In the genomic region with DNA sequence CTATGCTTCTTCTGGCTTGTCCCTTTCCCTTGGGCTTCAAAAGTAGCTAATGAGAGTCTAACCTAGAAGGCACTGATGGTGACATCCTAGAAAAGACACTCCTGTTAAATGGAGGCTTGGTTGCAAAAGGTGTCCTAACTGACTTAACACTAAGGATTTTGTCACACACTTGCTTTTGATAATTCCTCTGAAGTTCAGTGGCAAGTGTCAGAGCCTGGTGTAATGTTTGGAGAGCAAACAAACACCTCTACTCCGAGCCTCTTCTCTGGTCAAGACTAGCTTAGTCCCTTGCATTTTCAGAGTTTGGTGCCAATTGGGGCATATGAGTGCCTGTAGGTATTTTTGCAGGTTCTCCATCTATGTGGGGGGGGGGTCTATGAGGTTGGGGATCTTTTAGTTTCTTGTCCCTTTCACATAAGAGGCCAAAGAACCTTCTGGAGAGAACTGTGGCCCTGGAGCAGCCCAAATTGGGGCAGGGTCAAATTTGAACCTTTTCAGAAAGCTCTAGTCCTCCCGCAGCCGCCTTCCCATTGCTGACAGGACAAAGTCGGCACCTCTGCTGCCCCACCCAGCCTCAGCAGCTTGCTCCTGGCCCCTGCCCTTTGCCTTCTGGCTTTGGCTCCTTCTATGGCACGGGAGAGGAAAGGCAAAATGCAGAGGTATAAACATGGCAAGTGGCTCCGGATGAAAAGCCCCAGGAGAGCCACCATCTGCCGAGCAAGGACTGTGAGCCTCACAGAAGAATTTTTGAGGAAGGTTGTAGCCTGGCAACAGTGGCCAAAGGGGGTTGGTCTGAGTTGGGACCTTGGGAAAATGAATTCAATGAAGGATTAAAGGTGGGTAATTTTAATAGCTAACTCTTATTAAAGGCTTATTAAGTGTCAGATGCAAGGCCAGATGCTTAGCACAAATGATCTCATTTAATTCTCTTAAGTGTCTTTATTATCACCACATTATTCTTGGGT, we compare ENCODE assay signal across 9 mouse cellular contexts. TPM values are rescaled to one million over a fixed set of nuclear protein-coding genes. Genes with fewer than 3 reads are reported as not detected.
DNase-seq lines count a peak whose midpoint lies in the region; ATAC-seq and TF ChIP-seq lines count a peak whose summit lies in the region.
"Had no signal": no experiment of that assay in that cellular context is flagged by ENCODE, and none has a peak within 500 bp of the region (broad histone marks: within the 10 kb centered on the region; RNA-seq: fewer than 3 reads in every experiment).

No protein-coding gene starts in this region.

- no peak overlapping the region for H3K9ac ChIP-seq in kidney, embryonic 15.5 days
- no peak overlapping the region for H3K9ac ChIP-seq in midbrain, embryonic 13.5 days (replicated peaks)
- no peak overlapping the region for H3K9ac ChIP-seq in midbrain, embryonic 16.5 days (ENCODE audit: low read depth, low read length)

- TF ChIP-seq CTCF in cerebellum, adult 2 months (IDR thresholded peaks at IDR 0.05; ENCODE audit: borderline replicate concordance, insufficient read depth, low read depth, low read length) = no peak

- peak overlapping the region; percentile 47; the same call in 1 of the 2 replicates for H3K27ac ChIP-seq in cerebellum, adult 2 months (ENCODE audit: insufficient read depth, low read length)
- no peak overlapping the region for H3K27ac ChIP-seq in kidney, embryonic 15.5 days
- H3K27ac ChIP-seq in midbrain, embryonic 13.5 days = no peak overlapping the region
- no peak overlapping the region for H3K27ac ChIP-seq in midbrain, embryonic 16.5 days (ENCODE audit: low read length)
- H3K27ac ChIP-seq: heart, embryonic 13.5 days had no signal

- peak overlapping the region; percentile 52; the same call in 1 of the 2 replicates for H3K4me2 ChIP-seq in kidney, embryonic 15.5 days
- H3K4me2 ChIP-seq in midbrain, embryonic 13.5 days (replicated peaks) = no peak overlapping the region
- no peak overlapping the region for H3K4me2 ChIP-seq in midbrain, embryonic 16.5 days (ENCODE audit: low read length)

- ATAC-seq in kidney, embryonic 15.5 days (replicated peaks; ENCODE audit: low FRiP score) = no peak
- peak; percentile 54; the same call in 1 of the 2 replicates for ATAC-seq in midbrain, embryonic 13.5 days
- ATAC-seq in midbrain, embryonic 16.5 days = no peak

- no peak for TF ChIP-seq POLR2A in cerebellum, adult 2 months (IDR thresholded peaks at IDR 0.05; ENCODE audit: borderline replicate concordance, insufficient read depth, low read length)

- no peak for DNase-seq in cerebellum, adult 2 months
- no peak for DNase-seq in cerebellum, adult 11-12 months
- DNase-seq in kidney, postnatal 10 days = no peak
- no peak for DNase-seq in urinary bladder, postnatal 36 days (ENCODE audit: low spot score in 2 of 2)
- DNase-seq in thymus, adult 18-20 months = no peak

- 39% methylated on average over 7 of the region's 7 CpGs for WGBS in cerebellum, adult 2 months
- WGBS in kidney, embryonic 15.5 days = 55% methylated on average over 7 of the region's 7 CpGs
- 42% methylated on average over 7 of the region's 7 CpGs for WGBS in midbrain, embryonic 13.5 days
- 35% methylated on average over 7 of the region's 7 CpGs for WGBS in midbrain, embryonic 16.5 days

- H3K36me3 ChIP-seq in kidney, embryonic 15.5 days = no peaks in the 10 kb centered on the region
- H3K36me3 ChIP-seq in midbrain, embryonic 13.5 days = no peaks in the 10 kb centered on the region
- H3K36me3 ChIP-seq in midbrain, embryonic 16.5 days (ENCODE audit: control insufficient read depth, insufficient read depth, low read length) = no peaks in the 10 kb centered on the region
- H3K36me3 ChIP-seq: heart, embryonic 13.5 days had no signal

- H3K4me1 ChIP-seq in cerebellum, adult 2 months (ENCODE audit: control insufficient read depth, insufficient read depth, low read length) = peaks cover 4% of the 10 kb centered on the region; the same call in 1 of the 2 replicates
- H3K4me1 ChIP-seq in kidney, embryonic 15.5 days = peaks cover 24% of the 10 kb centered on the region
- H3K4me1 ChIP-seq in midbrain, embryonic 13.5 days (replicated peaks) = peaks cover 17% of the 10 kb centered on the region
- H3K4me1 ChIP-seq in midbrain, embryonic 16.5 days (ENCODE audit: control insufficient read depth, insufficient read depth, low read length) = no peaks in the 10 kb centered on the region

- H3K4me3 ChIP-seq in cerebellum, adult 2 months (replicated peaks; ENCODE audit: insufficient read depth, low read depth, low read length) = no peak overlapping the region
- no peak overlapping the region for H3K4me3 ChIP-seq in kidney, embryonic 15.5 days (replicated peaks)
- no peak overlapping the region for H3K4me3 ChIP-seq in midbrain, embryonic 13.5 days (replicated peaks)
- no peak overlapping the region for H3K4me3 ChIP-seq in midbrain, embryonic 16.5 days (ENCODE audit: low read depth, low read length)

- no peaks in the 10 kb centered on the region for H3K27me3 ChIP-seq in cerebellum, adult 2 months (ENCODE audit: control insufficient read depth, insufficient read depth, low read length)
- peaks cover 58% of the 10 kb centered on the region for H3K27me3 ChIP-seq in kidney, embryonic 15.5 days
- H3K27me3 ChIP-seq in midbrain, embryonic 13.5 days = peaks cover 63% of the 10 kb centered on the region
- peaks cover 8% of the 10 kb centered on the region for H3K27me3 ChIP-seq in midbrain, embryonic 16.5 days (ENCODE audit: control insufficient read depth, insufficient read depth, low read depth, low read length)

- H3K9me3 ChIP-seq in kidney, embryonic 15.5 days (replicated peaks) = no peaks in the 10 kb centered on the region
- no peaks in the 10 kb centered on the region for H3K9me3 ChIP-seq in midbrain, embryonic 13.5 days
- H3K9me3 ChIP-seq in midbrain, embryonic 16.5 days (replicated peaks; ENCODE audit: control insufficient read depth, low read length, poor library complexity, severe bottlenecking) = no peaks in the 10 kb centered on the region
- H3K9me3 ChIP-seq: heart, embryonic 13.5 days had no signal

RNA-seq across cellular contexts. Expression of a gene that starts 55.6 kb away (rescaled TPM):
- 48.9 and 52.2 TPM in 2 replicates for polyA plus RNA-seq in cerebellum, adult 2 months (2012; rRNA removed)
- polyA plus RNA-seq in kidney, embryonic 15.5 days (2015; fragmentation: Nextera tagmentation; extraction: Ambion mirVana) = 42.7 and 44.0 TPM in 2 replicates
- polyA plus RNA-seq in midbrain, embryonic 13.5 days (2015; fragmentation: Nextera tagmentation; extraction: Ambion mirVana) = 64.2 and 66.4 TPM in 2 replicates
- 88.0 and 94.6 TPM in 2 replicates for polyA plus RNA-seq in midbrain, embryonic 16.5 days (2015; fragmentation: Nextera tagmentation; extraction: Ambion mirVana)
